Mouse (Mus musculus) liver, embryonic 11.5 days (tissue): ENCODE results near the gene Cdk5rap3. TPM values are rescaled to one million over a fixed set of nuclear protein-coding genes. Genes with fewer than 3 reads are reported as not detected.

Source experiments
- ATAC-seq: fragments of 200-750 bp; cut with Nextera tagmentation; replicated peaks from 2 replicates; pipeline ENCODE4 v1.8.0; 2017; ENCODE audit warnings: moderate number of reproducible peaks, mild to moderate bottlenecking, moderate TSS enrichment, moderate library complexity; ENCODE audit not compliant: low FRiP score
- DNase-seq: peaks from one replicate; pipeline ENCODE4 v3.0.0-alpha.2; 2017; ENCODE audit warnings: low spot score
- H3K27ac ChIP-seq: fragments of 300-500 bp; sonication (generic); 2 replicates; pipeline ENCODE4 v1.5.1; 2014; ENCODE audit warnings: mild to moderate bottlenecking, low read depth, low read length, control low read depth
- H3K27me3 ChIP-seq: fragments of 300-500 bp; sonication (generic); replicated peaks from 2 replicates; pipeline ENCODE4 v1.6.1; 2014; ENCODE audit warnings: low read length, mixed read lengths; ENCODE audit not compliant: control insufficient read depth, insufficient read depth
- H3K36me3 ChIP-seq: fragments of 300-500 bp; sonication (generic); 2 replicates; pipeline ENCODE4 v1.6.1; 2014; ENCODE audit warnings: mild to moderate bottlenecking, low read length, moderate library complexity, mixed read lengths; ENCODE audit not compliant: control insufficient read depth, insufficient read depth
- H3K4me1 ChIP-seq: fragments of 300-500 bp; sonication (generic); replicated peaks from 2 replicates; pipeline ENCODE4 v1.6.1; 2014; ENCODE audit warnings: low read length, mixed read lengths; ENCODE audit not compliant: control insufficient read depth, insufficient read depth
- H3K4me2 ChIP-seq: fragments of 300-500 bp; sonication (generic); 2 replicates; pipeline ENCODE4 v1.6.1; 2014; ENCODE audit warnings: mild to moderate bottlenecking, control low read depth, moderate library complexity
- H3K4me3 ChIP-seq: fragments of 300-500 bp; sonication (generic); 2 replicates; pipeline ENCODE4 v1.5.1; 2014; ENCODE audit warnings: low read depth, low read length, control low read depth
- H3K9ac ChIP-seq: fragments of 300-500 bp; sonication (generic); 2 replicates; pipeline ENCODE4 v1.6.1; 2014; ENCODE audit warnings: low read depth, low read length, control low read depth
- H3K9me3 ChIP-seq: fragments of 300-500 bp; sonication (generic); 2 replicates; pipeline ENCODE4 v1.6.1; 2016; ENCODE audit warnings: low read length, inconsistent platforms, mixed read lengths; ENCODE audit not compliant: control insufficient read depth
- WGBS: fragments of 180-500 bp; shearing (Covaris S2); extraction: QIAGEN DNeasy Blood & Tissue Kit; methylation state at CpG from one replicate; pipeline ENCODE4 v1.1.7; 2014; 5-methylcytosine and 5-hydroxymethylcytosine counted together
- polyA plus RNA-seq: library from polyadenylated mRNA; unstranded; fragments of >200 nt; fragmentation: Nextera tagmentation; extraction: Ambion mirVana; gene quantifications from 2 replicates; pipeline ENCODE4 v1.2.1, GENCODE M21; 2014

Gene Cdk5rap3
- polyA plus RNA-seq, 1 experiment from 2014 or later: 69.6 TPM

DNA sequence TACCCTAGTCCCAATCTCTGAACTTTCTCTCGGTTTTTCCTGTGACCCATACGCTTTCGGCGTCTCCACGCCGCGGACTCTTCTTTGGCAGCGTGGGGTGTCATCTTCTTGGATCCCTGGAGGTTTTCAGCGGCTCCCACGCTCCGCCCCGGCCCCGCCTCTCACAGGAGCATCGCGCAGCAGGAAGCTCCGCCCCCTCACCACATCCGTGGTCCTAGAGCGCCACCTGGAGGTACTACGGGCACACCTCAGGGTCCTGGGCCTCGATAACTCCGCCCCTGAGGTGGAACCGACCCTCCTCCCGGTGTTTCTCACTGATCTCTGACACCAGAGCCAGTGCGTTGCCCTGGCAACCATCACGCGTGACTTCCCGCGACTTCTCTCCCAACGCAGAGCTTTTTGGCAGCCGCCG lies 54.4 kb downstream of the Cdk5rap3 start:
- Histone ChIP-seq H3K9me3 (no peaks in the 10 kb centered on the region), H3K27me3 (peaks cover 8% of the 10 kb centered on the region), H3K27ac (no peak overlapping the region), H3K36me3 (no peaks in the 10 kb centered on the region), H3K9ac (peak overlapping the region; percentile 28; the same call in 1 of the 2 replicates), H3K4me1 (peaks cover 2% of the 10 kb centered on the region), H3K4me3 (peak overlapping the region; percentile 51), H3K4me2 (peak overlapping the region; percentile 92)
- peak; percentile 95 for DNase-seq
- peak; percentile 84 for ATAC-seq
- WGBS: under 1% methylated on average over 31 of the region's 31 CpGs

DNA sequence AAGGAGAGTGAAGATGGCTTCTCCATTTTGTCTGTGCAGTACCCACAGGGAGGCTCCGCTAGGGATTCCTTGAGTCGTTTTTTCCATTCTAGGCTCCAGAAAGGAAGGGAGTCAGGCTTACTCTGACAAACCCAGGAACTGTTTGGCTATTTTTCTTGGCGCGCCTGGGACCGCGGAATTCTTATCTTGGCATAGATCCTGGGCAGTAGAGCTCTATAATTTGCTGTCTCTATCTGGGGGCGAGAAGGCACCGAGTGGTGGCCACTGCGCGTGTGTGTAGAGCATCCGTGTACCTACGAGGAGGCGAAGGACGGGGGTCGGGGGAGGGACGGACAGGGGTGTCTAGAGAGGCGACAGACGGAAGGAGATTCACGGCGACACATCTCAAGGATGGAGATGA lies 54.9 kb downstream of the Cdk5rap3 start:
- peaks cover 8% of the 10 kb centered on the region for H3K27me3 ChIP-seq
- H3K9ac ChIP-seq: peak overlapping the region; percentile 28; the same call in 1 of the 2 replicates
- no peaks in the 10 kb centered on the region for H3K9me3 ChIP-seq
- H3K27ac ChIP-seq: no peak overlapping the region
- no peak for ATAC-seq
- peaks cover 2% of the 10 kb centered on the region for H3K4me1 ChIP-seq
- H3K4me2 ChIP-seq: peak overlapping the region; percentile 92
- DNase-seq: no peak
- WGBS: 3% methylated on average over 20 of the region's 20 CpGs
- no peaks in the 10 kb centered on the region for H3K36me3 ChIP-seq
- H3K4me3 ChIP-seq: peak overlapping the region; percentile 51

DNA sequence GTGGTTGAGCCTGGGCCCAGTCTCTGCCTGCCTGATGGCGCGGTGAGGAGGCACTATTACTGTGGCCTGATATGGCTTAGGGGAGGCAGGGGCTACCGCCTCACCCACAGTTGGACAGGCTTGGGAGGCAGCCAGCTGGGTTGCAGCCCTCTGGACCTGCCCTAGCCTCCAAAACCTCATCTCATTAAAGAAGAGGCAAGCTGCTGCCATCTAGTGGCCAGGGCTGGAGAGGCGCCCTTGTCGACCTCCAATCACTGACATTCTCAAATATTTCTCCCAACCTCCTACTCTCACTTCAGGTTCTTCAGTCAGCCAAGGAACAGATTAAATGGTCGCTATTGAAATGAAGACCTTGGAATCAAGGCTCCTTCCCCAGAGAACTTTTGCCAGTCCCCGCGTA lies 55.7 kb downstream of the Cdk5rap3 start:
- Histone ChIP-seq H3K4me2 (no peak overlapping the region; the same call in 1 of the 2 replicates), H3K4me1 (peaks cover 2% of the 10 kb centered on the region), H3K27ac (no peak overlapping the region), H3K9me3 (no peaks in the 10 kb centered on the region), H3K9ac (no peak overlapping the region), H3K36me3 (no peaks in the 10 kb centered on the region), H3K4me3 (no peak overlapping the region), H3K27me3 (peaks cover 8% of the 10 kb centered on the region)
- WGBS: 14% methylated on average over 8 of the region's 8 CpGs
- DNase-seq (peak; percentile 75), ATAC-seq (no peak)

DNA sequence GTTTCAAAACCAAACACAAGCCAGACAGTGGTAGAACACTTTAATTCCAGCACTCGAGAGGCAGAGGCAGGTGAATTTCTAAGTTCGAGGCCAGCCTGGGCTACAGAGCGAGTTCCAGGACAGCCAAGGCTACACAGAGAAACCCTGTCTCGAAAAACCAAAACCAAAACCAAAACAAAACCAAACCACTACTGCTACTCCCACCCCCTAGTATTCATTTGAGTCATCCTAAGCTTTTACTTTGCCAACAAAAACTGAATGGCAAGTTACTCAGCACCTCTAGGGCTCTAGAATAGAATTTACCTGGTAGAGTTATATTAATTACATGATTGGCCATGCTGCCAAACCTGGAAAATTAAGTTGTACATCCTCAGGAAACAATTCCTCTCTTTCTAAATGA lies 56.7 kb downstream of the Cdk5rap3 start:
- WGBS: 81% methylated on average over 4 of the region's 4 CpGs
- H3K36me3 ChIP-seq: no peaks in the 10 kb centered on the region
- H3K9me3 ChIP-seq: no peaks in the 10 kb centered on the region
- ATAC-seq (no peak), DNase-seq (no peak)
- H3K4me2 ChIP-seq: no peak overlapping the region
- no peak overlapping the region for H3K9ac ChIP-seq
- H3K27me3 ChIP-seq: peaks cover 8% of the 10 kb centered on the region
- no peak overlapping the region for H3K4me3 ChIP-seq
- H3K27ac ChIP-seq: no peak overlapping the region
- peaks cover 2% of the 10 kb centered on the region for H3K4me1 ChIP-seq

DNA sequence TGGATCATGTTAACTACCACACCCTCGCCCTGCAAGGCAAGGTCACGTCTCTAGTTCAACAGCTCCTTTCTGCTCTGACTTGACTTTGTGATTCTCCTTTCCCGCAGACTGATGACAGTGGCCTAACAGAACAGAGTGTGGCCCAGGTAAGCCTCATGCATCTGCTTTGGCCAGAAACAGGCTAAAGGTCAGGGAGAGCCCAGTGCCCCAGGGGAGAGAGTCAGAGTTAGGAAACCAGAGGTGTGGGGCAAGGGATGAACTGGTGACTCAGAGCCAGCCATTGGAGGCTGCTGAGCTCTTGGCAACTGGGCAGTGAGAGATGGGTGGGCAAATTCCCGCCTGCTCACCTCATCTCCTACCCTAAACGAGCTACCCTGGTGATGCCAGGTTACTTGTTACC lies 58.9 kb downstream of the Cdk5rap3 start:
- H3K9me3 ChIP-seq: no peaks in the 10 kb centered on the region
- 0 out of 2 replicates have a peak, but pooled peaks cover 1% of the 10 kb centered on the region for H3K27me3 ChIP-seq
- H3K4me1 ChIP-seq: peaks cover 2% of the 10 kb centered on the region
- no peak overlapping the region for H3K4me2 ChIP-seq
- DNase-seq (no peak), ATAC-seq (no peak)
- H3K27ac ChIP-seq: no peak overlapping the region
- no peaks in the 10 kb centered on the region for H3K36me3 ChIP-seq
- WGBS: 72% methylated on average over 5 of the region's 5 CpGs
- no peak overlapping the region for H3K4me3 ChIP-seq
- no peak overlapping the region for H3K9ac ChIP-seq

Other genes starting within 250 kb of the Cdk5rap3 start
- gene Snx11, start 138.9 kb downstream of the Cdk5rap3 start, polyA plus RNA-seq: 10.5 and 12.0 TPM in 2 replicates
- gene Cbx1, start 127.4 kb downstream of the Cdk5rap3 start, polyA plus RNA-seq: 76.7 and 82.0 TPM in 2 replicates
- 27.6 and 28.9 TPM in 2 replicates for gene Nfe2l1, start 86.5 kb downstream of the Cdk5rap3 start, polyA plus RNA-seq
- 33.6 and 41.2 TPM in 2 replicates for gene Copz2, start 66.6 kb downstream of the Cdk5rap3 start, polyA plus RNA-seq
- gene Prr15l, start 11.6 kb upstream of the Cdk5rap3 start, polyA plus RNA-seq: 1.8 and 2.2 TPM in 2 replicates
- gene Pnpo, start 27.5 kb upstream of the Cdk5rap3 start, polyA plus RNA-seq: 206 and 226 TPM in 2 replicates
- gene Sp2, start 66.5 kb upstream of the Cdk5rap3 start, polyA plus RNA-seq: 18.3 and 18.9 TPM in 2 replicates
- 0.17 TPM in 1 of 2 replicates, not detected in the other for gene Sp6, start 96.9 kb upstream of the Cdk5rap3 start, polyA plus RNA-seq
- 16.4 and 17.6 TPM in 2 replicates for gene Scrn2, start 113.4 kb upstream of the Cdk5rap3 start, polyA plus RNA-seq
- gene Lrrc46, start 124.9 kb upstream of the Cdk5rap3 start, polyA plus RNA-seq: 0.49 and 0.58 TPM in 2 replicates
- gene Mrpl10, start 125.1 kb upstream of the Cdk5rap3 start, polyA plus RNA-seq: 86.1 and 89.7 TPM in 2 replicates
- gene Osbpl7, start 134.1 kb upstream of the Cdk5rap3 start, polyA plus RNA-seq: 4.9 and 6.1 TPM in 2 replicates
- not detected in 2 replicates for gene Tbx21, start 198.8 kb upstream of the Cdk5rap3 start, polyA plus RNA-seq
- gene Tbkbp1, start 235.0 kb upstream of the Cdk5rap3 start, polyA plus RNA-seq: 5.4 and 5.5 TPM in 2 replicates